Mouse (Mus musculus): ENCODE data around the gene Anxa7. TPM values are rescaled to one million over a fixed set of nuclear protein-coding genes. Genes with fewer than 3 reads are reported as not detected.

Gene Anxa7
- 37.5 and 39.0 TPM in 2 replicates for polyA plus RNA-seq (2012; rRNA removed)

DNA sequence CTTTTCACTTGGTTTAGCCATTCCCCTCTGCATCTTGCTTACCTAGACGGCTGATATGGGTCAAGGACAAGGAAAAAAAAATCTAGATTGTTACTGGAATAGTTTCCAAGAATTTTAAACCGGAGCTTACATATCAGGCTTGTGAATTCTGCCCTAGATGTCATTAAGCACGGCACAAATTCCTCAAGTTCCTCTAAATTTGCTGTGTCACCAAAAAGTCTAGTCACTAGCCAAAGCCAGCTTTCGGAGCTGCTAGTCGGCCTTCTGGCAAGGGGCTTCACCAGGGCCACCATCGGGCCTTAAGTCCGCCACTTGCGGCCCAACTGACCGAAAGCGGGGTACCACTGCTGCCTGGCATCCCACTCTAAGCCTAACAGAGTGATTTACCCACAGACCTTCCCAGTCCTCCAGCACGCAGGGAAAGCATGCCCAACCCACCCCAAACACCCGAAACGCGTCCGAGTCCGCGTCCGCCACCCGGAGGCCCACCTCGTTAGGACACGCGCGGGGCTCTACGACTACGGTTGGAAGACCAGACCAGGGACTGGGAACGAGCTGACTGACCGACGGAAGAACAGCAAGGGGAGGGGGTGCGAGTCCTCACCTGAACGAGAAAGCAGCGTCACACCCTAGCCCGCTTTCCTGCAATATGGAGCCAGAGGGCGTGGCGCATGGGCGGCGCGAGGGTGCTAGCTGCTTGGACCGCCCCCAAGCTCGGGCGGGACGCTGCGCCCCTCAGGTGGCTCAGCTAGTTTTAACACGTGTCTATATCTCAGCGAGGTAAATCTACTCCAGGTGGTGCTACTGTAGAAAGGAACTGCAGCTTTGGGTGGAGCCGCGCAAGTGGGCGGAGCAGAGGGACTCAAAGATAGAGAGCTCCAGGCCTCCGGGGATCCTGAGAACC is at the start of gene Anxa7:
Anxa7 (minus strand) TSS at position 843 of the 904 bp plus-strand sequence.

DNA sequence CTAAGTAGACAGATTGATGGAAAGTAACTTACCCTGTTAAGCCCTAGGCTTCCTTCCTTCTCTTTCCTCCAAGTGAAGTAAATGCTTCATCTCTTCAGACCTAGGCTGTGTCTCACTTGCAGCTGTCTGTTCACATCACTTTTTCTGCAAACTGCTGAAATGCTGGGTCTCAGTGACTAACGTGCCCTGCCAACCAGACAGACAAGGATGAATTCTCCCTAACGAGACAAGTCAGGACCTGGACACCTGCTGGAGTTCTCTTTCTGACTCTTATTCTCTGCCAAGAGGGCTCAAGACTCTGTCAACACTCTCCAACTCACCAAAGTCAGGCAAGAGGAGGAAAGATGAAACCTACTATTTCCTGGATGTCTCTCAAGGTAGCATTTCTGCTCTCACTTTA is 16.7 kb upstream of the Anxa7 start, which contains the start of gene Mss51:
Mss51 (minus strand) TSS at position 299 of the 400 bp plus-strand sequence.

DNA sequence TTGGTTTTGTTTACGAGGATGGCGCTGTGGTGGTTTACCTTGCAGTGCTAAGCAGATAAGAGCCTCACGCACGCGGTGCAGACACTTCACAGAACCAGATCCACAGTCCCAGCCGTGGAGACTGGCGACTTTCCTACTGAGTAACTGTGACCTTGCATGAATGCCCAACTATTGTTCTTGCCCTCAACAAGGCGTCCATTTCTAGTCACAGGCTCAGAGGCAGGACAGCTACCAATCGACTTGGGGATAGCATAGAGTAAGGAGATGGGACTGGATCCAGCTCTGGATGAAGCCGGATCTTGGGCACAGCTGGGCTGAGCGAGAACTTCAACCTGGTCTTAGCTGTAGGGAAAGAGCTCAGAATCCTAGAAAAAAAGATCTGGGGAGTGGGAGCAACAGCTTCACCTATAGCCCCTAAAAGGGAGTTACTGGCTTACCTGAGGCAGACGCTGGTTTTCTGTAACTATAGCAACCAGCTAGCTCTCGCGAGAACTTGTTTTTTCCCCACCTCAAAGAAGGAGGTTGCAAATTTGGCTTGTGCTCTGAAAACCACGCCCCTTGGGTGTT is 28.1 kb downstream of the Anxa7 start, which contains the start of gene Cfap70:
Cfap70 (minus strand) TSS at position 462 of the 567 bp plus-strand sequence.

Other genes with a start within 250 kb of the Anxa7 start
- gene Kcnk16, start 210.9 kb downstream of the Anxa7 start, polyA plus RNA-seq (2012; rRNA removed), result 4.5 and 5.5 TPM in 2 replicates
- gene Nudt13, start 185.4 kb downstream of the Anxa7 start, polyA plus RNA-seq (2012; rRNA removed), result 7.0 and 7.5 TPM in 2 replicates
- 15.4 and 18.1 TPM in 2 replicates for gene Ecd, start 132.0 kb downstream of the Anxa7 start, polyA plus RNA-seq (2012; rRNA removed)
- gene Fam149b, start 132.0 kb downstream of the Anxa7 start, polyA plus RNA-seq (2012; rRNA removed), result 7.5 and 7.6 TPM in 2 replicates
- gene Dnajc9, start 91.2 kb downstream of the Anxa7 start, polyA plus RNA-seq (2012; rRNA removed), result 77.2 and 80.5 TPM in 2 replicates
- gene Mrps16, start 86.5 kb downstream of the Anxa7 start, polyA plus RNA-seq (2012; rRNA removed), result 20.7 and 22.9 TPM in 2 replicates
- 0.01 and 0.16 TPM in 2 replicates for gene Cfap70, start 27.9 kb downstream of the Anxa7 start, polyA plus RNA-seq (2012; rRNA removed)
- gene Mss51, start 16.8 kb upstream of the Anxa7 start, polyA plus RNA-seq (2012; rRNA removed), result 1.4 and 1.9 TPM in 2 replicates
- gene Ppp3cb, start 66.4 kb upstream of the Anxa7 start, polyA plus RNA-seq (2012; rRNA removed), result 25.2 and 29.3 TPM in 2 replicates
- 1.5 TPM in 2 replicates for gene Usp54, start 160.9 kb upstream of the Anxa7 start, polyA plus RNA-seq (2012; rRNA removed)
- gene Myoz1, start 176.4 kb upstream of the Anxa7 start, polyA plus RNA-seq (2012; rRNA removed), result 0.08 and 0.36 TPM in 2 replicates
- 0.05 and 0.43 TPM in 2 replicates for gene Synpo2l, start 188.2 kb upstream of the Anxa7 start, polyA plus RNA-seq (2012; rRNA removed)
- gene Sec24c, start 194.2 kb upstream of the Anxa7 start, polyA plus RNA-seq (2012; rRNA removed), result 31.9 and 38.3 TPM in 2 replicates
- 3.0 and 3.4 TPM in 2 replicates for gene Fut11, start 214.8 kb upstream of the Anxa7 start, polyA plus RNA-seq (2012; rRNA removed)
- gene Chchd1, start 222.9 kb upstream of the Anxa7 start, polyA plus RNA-seq (2012; rRNA removed), result 63.3 and 71.3 TPM in 2 replicates
- gene Zswim8, start 227.4 kb upstream of the Anxa7 start, polyA plus RNA-seq (2012; rRNA removed), result 13.7 and 15.3 TPM in 2 replicates